Mouse (Mus musculus): ENCODE measurements around the gene Hadhb. TPM values are rescaled to one million over a fixed set of nuclear protein-coding genes. Genes with fewer than 3 reads are reported as not detected.

Gene Hadhb
- 31.3 and 46.6 TPM in 2 replicates for polyA plus RNA-seq (2012; rRNA removed; ENCODE audit: low replicate concordance)

DNA sequence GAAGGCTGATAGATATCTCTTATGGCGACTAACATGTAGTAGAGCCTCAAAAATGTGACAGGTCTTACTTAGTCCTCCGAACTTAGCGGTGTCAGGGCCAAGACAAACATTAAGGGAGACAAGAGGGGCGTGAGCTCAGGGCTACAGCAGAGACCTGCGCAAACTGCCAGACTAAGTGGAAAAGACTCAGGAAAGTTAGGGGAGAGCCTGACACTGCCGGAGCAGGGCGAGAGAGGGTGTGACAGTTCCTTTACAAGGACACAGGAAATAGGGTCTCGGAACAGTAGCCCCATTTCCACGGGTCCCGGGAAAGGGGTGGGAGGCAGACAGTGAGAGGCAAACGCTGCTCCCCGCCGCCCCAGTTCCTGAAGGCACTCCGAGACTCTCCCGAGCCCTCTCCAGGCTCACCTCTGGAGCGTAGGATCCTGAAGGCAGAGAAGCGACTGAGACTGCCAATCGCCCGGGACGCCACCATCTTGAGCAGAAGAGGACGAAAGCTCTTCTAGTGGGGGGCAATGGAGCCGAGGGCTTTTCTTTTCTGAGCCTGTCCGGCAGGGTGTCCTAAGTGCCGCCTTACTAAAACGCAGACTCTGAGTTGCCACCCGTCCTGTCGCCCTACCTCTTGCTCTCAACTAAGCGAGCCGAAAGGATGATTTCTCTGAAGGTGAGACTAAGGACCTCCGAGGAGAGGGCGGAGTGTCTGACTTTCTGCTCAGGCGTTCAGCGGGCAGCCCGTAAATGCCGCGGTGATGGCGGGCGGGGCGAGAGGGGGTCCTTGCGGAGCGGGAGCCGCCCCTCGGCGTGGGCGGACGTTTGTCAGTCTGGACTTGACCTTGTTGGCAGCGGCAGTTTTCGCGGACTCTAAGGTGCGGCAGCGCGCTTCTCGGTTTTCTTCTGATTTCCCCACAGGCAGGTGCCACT, at the start of gene Hadhb, which contains the start of gene Hadha:
Gene Hadhb (plus strand): TSS at position 775 of the 921 bp plus-strand sequence.
Gene Hadha (minus strand): TSS at position 689 of the 921 bp plus-strand sequence.

DNA sequence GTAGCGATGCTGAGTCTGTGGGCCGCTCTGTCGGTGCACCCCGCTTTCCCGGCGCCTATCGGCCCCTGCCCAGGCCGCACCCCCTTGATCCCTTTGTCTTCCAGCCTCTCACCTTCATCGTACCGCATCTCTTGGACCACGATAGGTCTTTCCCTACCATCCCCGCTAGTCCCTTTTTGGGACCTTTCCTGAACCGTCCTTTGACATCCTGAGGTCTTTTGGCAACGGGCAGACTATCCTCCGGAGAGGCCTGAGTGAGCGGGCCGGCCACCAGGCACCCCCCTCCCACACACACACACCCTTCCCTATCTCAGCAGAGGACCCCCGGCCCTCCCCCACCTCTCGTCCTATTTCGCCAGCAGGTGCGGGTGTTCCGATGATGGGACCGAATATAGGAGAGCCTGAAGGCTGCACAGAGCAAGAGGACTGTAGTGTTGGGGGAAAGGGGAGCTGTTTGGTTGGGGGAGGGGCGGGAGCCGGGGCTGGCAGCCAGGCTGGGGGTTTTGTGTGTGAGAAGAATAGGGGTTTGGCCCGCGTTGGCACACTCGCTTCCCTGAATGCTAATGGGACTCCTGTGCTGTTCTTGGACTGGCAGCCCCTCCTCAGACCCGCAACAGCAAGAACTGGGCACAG, 49.3 kb upstream of the Hadhb start, which contains the start of gene 3110082J24Rik:
Gene 3110082J24Rik (minus strand): TSS at position 419 of the 633 bp plus-strand sequence.

DNA sequence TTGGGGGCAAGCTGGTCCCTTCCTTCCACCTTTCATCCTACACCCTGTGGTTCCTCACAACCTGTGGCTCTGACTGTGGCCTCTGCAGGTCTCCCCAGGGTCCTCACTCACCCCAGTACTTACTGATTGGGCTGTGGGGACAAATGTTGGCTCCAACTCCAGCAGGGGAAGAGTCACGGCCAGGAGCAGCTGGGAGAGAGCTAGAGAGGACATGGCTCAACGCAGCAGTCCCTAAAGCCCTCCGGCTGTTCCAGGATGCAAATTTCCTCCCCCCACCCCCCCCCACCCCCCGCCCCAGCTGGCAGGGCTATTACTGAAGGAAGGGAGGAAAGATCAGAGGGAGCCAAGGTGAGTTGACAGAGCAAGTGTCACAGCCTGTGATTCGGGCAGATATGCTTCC, 50.4 kb downstream of the Hadhb start, which contains the start of gene Adgrf3:
Gene Adgrf3 (minus strand): TSS at position 230 of the 400 bp plus-strand sequence.

DNA sequence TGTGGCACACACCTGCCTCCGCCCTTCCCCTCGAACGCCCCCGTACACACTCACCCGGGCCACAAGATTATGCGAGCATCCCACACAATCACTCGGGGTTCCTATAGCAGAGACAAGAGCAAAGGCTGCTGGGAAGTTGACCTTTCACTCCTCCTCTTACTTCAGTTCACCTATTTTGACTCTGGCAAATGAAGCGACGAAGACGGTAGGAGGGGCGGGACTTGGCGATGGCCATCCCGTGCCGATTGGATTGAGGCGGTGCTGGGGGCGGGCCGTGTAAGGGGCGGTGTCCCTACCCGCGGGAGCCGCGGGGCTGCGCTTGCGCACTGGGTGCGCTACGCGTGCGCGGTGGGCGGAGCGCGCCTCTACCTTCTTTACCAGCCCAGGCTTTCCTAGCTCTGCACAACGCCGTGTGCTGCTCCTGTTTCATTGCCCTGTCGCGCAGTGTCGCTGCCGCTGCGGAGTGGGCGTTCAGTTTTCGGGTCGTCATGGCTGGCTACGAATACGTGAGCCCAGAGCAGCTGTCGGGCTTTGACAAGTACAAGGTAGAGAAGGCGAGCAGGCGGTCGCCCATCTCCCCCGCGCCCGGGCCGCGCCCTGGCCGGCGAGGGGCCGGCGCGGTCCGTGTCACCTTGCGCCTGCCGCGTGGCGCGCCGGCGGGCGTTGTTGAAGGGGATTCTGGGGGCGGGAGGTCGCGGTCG, 77.4 kb downstream of the Hadhb start, which contains the start of gene Selenoi:
Gene Selenoi (plus strand): TSS at position 311 of the 701 bp plus-strand sequence.

Other genes with a start within 250 kb of the Hadhb start
- gene Il6, start 142.1 kb upstream of the Hadhb start, polyA plus RNA-seq (2012; rRNA removed; ENCODE audit: low replicate concordance): not detected in 2 replicates
- gene Tyms, start 81.6 kb upstream of the Hadhb start, polyA plus RNA-seq (2012; rRNA removed; ENCODE audit: low replicate concordance): 17.6 and 41.6 TPM in 2 replicates
- gene Garem2, start 50.1 kb upstream of the Hadhb start, polyA plus RNA-seq (2012; rRNA removed; ENCODE audit: low replicate concordance): 0.05 and 0.07 TPM in 2 replicates
- gene 3110082J24Rik, start 49.2 kb upstream of the Hadhb start, polyA plus RNA-seq (2012; rRNA removed; ENCODE audit: low replicate concordance): not detected in 2 replicates
- gene Hadha, start 86 bp upstream of the Hadhb start, polyA plus RNA-seq (2012; rRNA removed; ENCODE audit: low replicate concordance): 58.5 and 59.0 TPM in 2 replicates
- not detected in 2 replicates for gene Adgrf3, start 50.5 kb downstream of the Hadhb start, polyA plus RNA-seq (2012; rRNA removed; ENCODE audit: low replicate concordance)
- gene Selenoi, start 77.3 kb downstream of the Hadhb start, polyA plus RNA-seq (2012; rRNA removed; ENCODE audit: low replicate concordance): 35.4 and 57.1 TPM in 2 replicates
- gene Drc1, start 126.1 kb downstream of the Hadhb start, polyA plus RNA-seq (2012; rRNA removed; ENCODE audit: low replicate concordance): 0.12 and 0.14 TPM in 2 replicates